Mouse (Mus musculus): ENCODE measurements around the gene Usp54. TPM values are rescaled to one million over a fixed set of nuclear protein-coding genes. Genes with fewer than 3 reads are reported as not detected.
A peak's percentile ranks its signal among the peaks of the same experiment; 100 is the strongest.

Gene Usp54
- total and polyA plus RNA-seq, 3 experiments, result 0.72 to 3.9 (median 3.3) TPM

GRCm38 (mm10) chr14:20658326-20658725 lies 17.5 kb upstream of the Usp54 start:
- ATAC-seq (ENCODE audit: extremely low read depth, insufficient number of reproducible peaks, low FRiP score, poor library complexity, severe bottlenecking), result no peak
- no peak for DNase-seq (ENCODE audit: low spot score)
- TF ChIP-seq CTCF (IDR thresholded peaks at IDR 0.05; ENCODE audit: low read depth, low read length) (peak; percentile 26; the same call in 1 of the 2 replicates), TAL1 (conservative IDR thresholded peaks at IDR 0.05; ENCODE audit: low read depth, low read length) (no peak)
- peaks cover 18% of the 10 kb centered on the region for H3K4me1 ChIP-seq (ENCODE audit: insufficient read depth, low read depth, low read length)
- peaks cover 34% of the 10 kb centered on the region for H3K27me3 ChIP-seq (ENCODE audit: insufficient read depth, low read length)
- no peak overlapping the region for H3K4me3 ChIP-seq (ENCODE audit: low read depth, low read length)
- H3K36me3 ChIP-seq (replicated peaks), result no peaks in the 10 kb centered on the region
- no peaks in the 10 kb centered on the region for H3K9me3 ChIP-seq (replicated peaks)

DNA sequence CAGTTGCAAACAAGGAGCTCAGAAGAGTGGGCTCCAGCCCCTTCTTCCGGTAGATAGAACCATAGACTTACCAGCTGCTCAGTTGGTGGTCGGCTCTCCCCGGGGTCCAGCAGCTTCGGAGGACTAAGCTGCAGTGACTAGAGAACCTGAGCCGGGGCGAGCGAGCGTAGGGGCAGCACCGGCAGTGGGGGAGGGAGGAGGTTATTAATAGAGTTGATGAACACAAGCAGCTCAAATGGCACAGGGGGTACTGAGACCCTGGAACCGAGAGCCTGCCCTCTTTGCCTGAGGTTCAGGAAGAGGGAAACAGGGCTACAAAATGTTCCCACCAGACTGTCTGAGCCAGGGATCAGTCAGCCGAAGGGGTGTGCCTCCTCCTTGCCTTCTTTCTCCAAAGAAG lies 15.5 kb upstream of the Usp54 start, which contains the start of gene Myoz1:
Myoz1 (minus strand) TSS at position 180 of the 400 bp plus-strand sequence.
- no peaks in the 10 kb centered on the region for H3K36me3 ChIP-seq (replicated peaks)
- peaks cover 21% of the 10 kb centered on the region for H3K27me3 ChIP-seq (ENCODE audit: insufficient read depth, low read length)
- DNase-seq (ENCODE audit: low spot score), result no peak
- no peak within 1 kb of the TSS for H3K4me3 ChIP-seq (ENCODE audit: low read depth, low read length)
- ATAC-seq (ENCODE audit: extremely low read depth, insufficient number of reproducible peaks, low FRiP score, poor library complexity, severe bottlenecking), result no peak
- no peaks in the 10 kb centered on the region for H3K9me3 ChIP-seq (replicated peaks)
- TF ChIP-seq TAL1 (conservative IDR thresholded peaks at IDR 0.05; ENCODE audit: low read depth, low read length) (no peak), GATA1 (IDR thresholded peaks at IDR 0.05; ENCODE audit: borderline replicate concordance, low read length) (no peak), POLR2AphosphoS5 (IDR thresholded peaks at IDR 0.05; ENCODE audit: insufficient replicate concordance, low read depth, low read length) (no peak), CTCF (IDR thresholded peaks at IDR 0.05; ENCODE audit: low read depth, low read length) (no peak), GATA2 (IDR thresholded peaks at IDR 0.05; ENCODE audit: borderline replicate concordance, low read depth, low read length) (no peak)
- peaks cover 11% of the 10 kb centered on the region for H3K4me1 ChIP-seq (ENCODE audit: insufficient read depth, low read depth, low read length)

DNA sequence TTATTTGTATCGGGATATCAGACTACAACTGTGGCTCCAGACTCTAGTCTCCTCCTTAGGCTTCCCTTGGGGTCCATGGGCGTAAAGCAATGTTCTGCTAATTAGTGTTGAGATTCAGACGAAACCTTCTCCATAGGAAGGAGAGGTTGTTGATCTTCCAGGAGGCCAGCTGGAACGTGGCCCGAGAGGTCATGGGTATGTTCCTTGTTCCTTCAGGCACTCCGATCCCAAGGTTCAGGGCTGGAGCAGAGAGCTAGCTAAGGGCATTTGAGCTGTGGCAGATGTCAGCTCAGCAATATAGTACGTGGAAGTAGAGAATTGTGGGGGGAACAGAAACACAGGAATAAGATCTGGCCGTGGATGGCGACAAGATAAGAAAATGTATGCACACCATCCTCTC lies 14.9 kb upstream of the Usp54 start:
- H3K4me1 ChIP-seq (ENCODE audit: insufficient read depth, low read depth, low read length), result peaks cover 5% of the 10 kb centered on the region
- no peak for DNase-seq (ENCODE audit: low spot score)
- no peaks in the 10 kb centered on the region for H3K9me3 ChIP-seq (replicated peaks)
- ATAC-seq (ENCODE audit: extremely low read depth, insufficient number of reproducible peaks, low FRiP score, poor library complexity, severe bottlenecking), result no peak
- TF ChIP-seq GATA1 (IDR thresholded peaks at IDR 0.05; ENCODE audit: borderline replicate concordance, low read length), result no peak
- no peak for TF ChIP-seq GATA2 (IDR thresholded peaks at IDR 0.05; ENCODE audit: borderline replicate concordance, low read depth, low read length)
- no peak for TF ChIP-seq TAL1 (conservative IDR thresholded peaks at IDR 0.05; ENCODE audit: low read depth, low read length)
- no peak for TF ChIP-seq CTCF (IDR thresholded peaks at IDR 0.05; ENCODE audit: low read depth, low read length)
- TF ChIP-seq POLR2AphosphoS5 (IDR thresholded peaks at IDR 0.05; ENCODE audit: insufficient replicate concordance, low read depth, low read length), result no peak
- H3K27me3 ChIP-seq (ENCODE audit: insufficient read depth, low read length), result peaks cover 24% of the 10 kb centered on the region
- no peak overlapping the region for H3K4me3 ChIP-seq (ENCODE audit: low read depth, low read length)
- no peaks in the 10 kb centered on the region for H3K36me3 ChIP-seq (replicated peaks)

GRCm38 (mm10) chr14:20654690-20655421 lies 14.0 kb upstream of the Usp54 start:
- no peak overlapping the region for H3K4me3 ChIP-seq (ENCODE audit: low read depth, low read length)
- no peaks in the 10 kb centered on the region for H3K9me3 ChIP-seq (replicated peaks)
- H3K4me1 ChIP-seq (ENCODE audit: insufficient read depth, low read depth, low read length), result peaks cover 2% of the 10 kb centered on the region; the same call in 1 of the 2 replicates
- TF ChIP-seq GATA2 (IDR thresholded peaks at IDR 0.05; ENCODE audit: borderline replicate concordance, low read depth, low read length) (no peak), POLR2AphosphoS5 (IDR thresholded peaks at IDR 0.05; ENCODE audit: insufficient replicate concordance, low read depth, low read length) (no peak), TAL1 (conservative IDR thresholded peaks at IDR 0.05; ENCODE audit: low read depth, low read length) (no peak), GATA1 (IDR thresholded peaks at IDR 0.05; ENCODE audit: borderline replicate concordance, low read length) (no peak), CTCF (IDR thresholded peaks at IDR 0.05; ENCODE audit: low read depth, low read length) (no peak)
- DNase-seq (ENCODE audit: low spot score), result no peak
- no peaks in the 10 kb centered on the region for H3K36me3 ChIP-seq (replicated peaks)
- no peak for ATAC-seq (ENCODE audit: extremely low read depth, insufficient number of reproducible peaks, low FRiP score, poor library complexity, severe bottlenecking)
- H3K27me3 ChIP-seq (ENCODE audit: insufficient read depth, low read length), result peaks cover 26% of the 10 kb centered on the region

- Histone ChIP-seq H3K4me1 (ENCODE audit: insufficient read depth, low read depth, low read length) (peaks cover 2% of the 10 kb centered on the region; the same call in 1 of the 2 replicates), H3K4me3 (ENCODE audit: low read depth, low read length) (no peak overlapping the region), H3K36me3 (replicated peaks) (no peaks in the 10 kb centered on the region), H3K9me3 (replicated peaks) (no peaks in the 10 kb centered on the region), H3K27me3 (ENCODE audit: insufficient read depth, low read length) (peaks cover 31% of the 10 kb centered on the region)
- ATAC-seq (ENCODE audit: extremely low read depth, insufficient number of reproducible peaks, low FRiP score, poor library complexity, severe bottlenecking) (no peak), DNase-seq (ENCODE audit: low spot score) (no peak)
- TF ChIP-seq GATA1 (IDR thresholded peaks at IDR 0.05; ENCODE audit: borderline replicate concordance, low read length), result no peak
These were observed 10.9 kb upstream of the Usp54 start for GRCm38 (mm10) chr14:20651722-20652256.

- DNase-seq (ENCODE audit: low spot score) (no peak), ATAC-seq (ENCODE audit: extremely low read depth, insufficient number of reproducible peaks, low FRiP score, poor library complexity, severe bottlenecking) (no peak)
- peaks cover 2% of the 10 kb centered on the region; the same call in 1 of the 2 replicates for H3K4me1 ChIP-seq (ENCODE audit: insufficient read depth, low read depth, low read length)
- H3K4me3 ChIP-seq (ENCODE audit: low read depth, low read length), result no peak overlapping the region
- no peaks in the 10 kb centered on the region for H3K9me3 ChIP-seq (replicated peaks)
- peaks cover 26% of the 10 kb centered on the region for H3K27me3 ChIP-seq (ENCODE audit: insufficient read depth, low read length)
- TF ChIP-seq GATA2 (IDR thresholded peaks at IDR 0.05; ENCODE audit: borderline replicate concordance, low read depth, low read length) (no peak), CTCF (IDR thresholded peaks at IDR 0.05; ENCODE audit: low read depth, low read length) (no peak), GATA1 (IDR thresholded peaks at IDR 0.05; ENCODE audit: borderline replicate concordance, low read length) (no peak), POLR2AphosphoS5 (IDR thresholded peaks at IDR 0.05; ENCODE audit: insufficient replicate concordance, low read depth, low read length) (no peak), TAL1 (conservative IDR thresholded peaks at IDR 0.05; ENCODE audit: low read depth, low read length) (no peak)
- no peaks in the 10 kb centered on the region for H3K36me3 ChIP-seq (replicated peaks)
These were observed 10.1 kb upstream of the Usp54 start for GRCm38 (mm10) chr14:20651000-20651399.

All from G1E (cell line).